ENCODE assay signal across 8 mouse cellular contexts in genomic region chrX:86191614-86192419, GRCm38 (mm10). TPM values are rescaled to one million over a fixed set of nuclear protein-coding genes. Genes with fewer than 3 reads are reported as not detected.
DNase-seq lines count a peak whose midpoint lies in the region; ATAC-seq and TF ChIP-seq lines count a peak whose summit lies in the region.

Nr0b1 (plus strand) TSS chrX:86191764.

- H3K27ac ChIP-seq in heart, embryonic 10.5 days, result no peak within 1 kb of the TSS
- H3K27ac ChIP-seq in ES-Bruce4 (ENCODE audit: insufficient read depth, low read length), result no peak within 1 kb of the TSS
- H3K27ac ChIP-seq in embryonic facial prominence, embryonic 15.5 days (replicated peaks), result no peak within 1 kb of the TSS
- no peak within 1 kb of the TSS for H3K27ac ChIP-seq in limb, embryonic 15.5 days
- no peak within 1 kb of the TSS for H3K27ac ChIP-seq in stomach, postnatal 0 days (replicated peaks)

- H3K27me3 ChIP-seq in heart, embryonic 10.5 days (ENCODE audit: insufficient read depth, poor library complexity, severe bottlenecking), result peaks cover 21% of the 10 kb centered on the region
- no peaks in the 10 kb centered on the region for H3K27me3 ChIP-seq in ES-Bruce4 (ENCODE audit: control insufficient read depth, insufficient read depth, low read length, poor library complexity, severe bottlenecking)
- peaks cover 21% of the 10 kb centered on the region for H3K27me3 ChIP-seq in embryonic facial prominence, embryonic 15.5 days
- peaks cover 24% of the 10 kb centered on the region for H3K27me3 ChIP-seq in limb, embryonic 15.5 days
- no peaks in the 10 kb centered on the region for H3K27me3 ChIP-seq in stomach, postnatal 0 days (ENCODE audit: control insufficient read depth, insufficient read depth, low read length)

- TF ChIP-seq EP300 in ES-Bruce4 (IDR thresholded peaks at IDR 0.05; ENCODE audit: insufficient read depth, low read depth, low read length), result peak; percentile 73
- no peak for TF ChIP-seq EP300 in stomach, postnatal 0 days (optimal IDR thresholded peaks at IDR 0.05)

- no peak for DNase-seq in heart, embryonic 10.5 days (ENCODE audit: low spot score)
- no peak for DNase-seq in heart, postnatal 14 days
- no peak for DNase-seq in stomach, postnatal 0 days (ENCODE audit: low spot score)
- no peak for DNase-seq in spleen, postnatal 10 days (ENCODE audit: low spot score in 2 of 2)
- DNase-seq in gastrocnemius, postnatal 25 days, result no peak

- TF ChIP-seq CTCF in ES-Bruce4 (IDR thresholded peaks at IDR 0.05; ENCODE audit: low read depth, low read length), result no peak
- no peak for TF ChIP-seq CTCF in stomach, postnatal 0 days (IDR thresholded peaks at IDR 0.05; ENCODE audit: low read depth)

- peak within 1 kb of the TSS; percentile 56 for H3K4me3 ChIP-seq in heart, embryonic 10.5 days
- peak within 1 kb of the TSS; percentile 65 for H3K4me3 ChIP-seq in ES-Bruce4 (ENCODE audit: low read depth, low read length)
- H3K4me3 ChIP-seq in embryonic facial prominence, embryonic 15.5 days (replicated peaks), result peak within 1 kb of the TSS; percentile 28
- peak within 1 kb of the TSS; percentile 27 for H3K4me3 ChIP-seq in limb, embryonic 15.5 days
- H3K4me3 ChIP-seq in stomach, postnatal 0 days (ENCODE audit: low read depth, low read length), result no peak within 1 kb of the TSS

- peak within 1 kb of the TSS; percentile 61 for H3K9ac ChIP-seq in ES-Bruce4 (ENCODE audit: low read depth, poor library complexity, severe bottlenecking)
- no peak within 1 kb of the TSS for H3K9ac ChIP-seq in embryonic facial prominence, embryonic 15.5 days
- H3K9ac ChIP-seq in limb, embryonic 15.5 days, result no peak within 1 kb of the TSS
- no peak within 1 kb of the TSS for H3K9ac ChIP-seq in stomach, postnatal 0 days (ENCODE audit: low read length)

- ATAC-seq in embryonic facial prominence, embryonic 15.5 days (ENCODE audit: insufficient number of reproducible peaks, low FRiP score, low TSS enrichment, low read depth), result no peak
- ATAC-seq in limb, embryonic 15.5 days (ENCODE audit: insufficient number of reproducible peaks, low FRiP score, low TSS enrichment, low read depth), result no peak
- no peak for ATAC-seq in stomach, postnatal 0 days (ENCODE audit: low FRiP score, low TSS enrichment)

- no peaks in the 10 kb centered on the region for H3K36me3 ChIP-seq in heart, embryonic 10.5 days
- H3K36me3 ChIP-seq in ES-Bruce4 (ENCODE audit: control insufficient read depth, insufficient read depth, low read length, poor library complexity, severe bottlenecking), result peaks cover 4% of the 10 kb centered on the region; the same call in 1 of the 2 replicates
- no peaks in the 10 kb centered on the region for H3K36me3 ChIP-seq in embryonic facial prominence, embryonic 15.5 days
- no peaks in the 10 kb centered on the region for H3K36me3 ChIP-seq in limb, embryonic 15.5 days
- no peaks in the 10 kb centered on the region for H3K36me3 ChIP-seq in stomach, postnatal 0 days (ENCODE audit: control insufficient read depth, insufficient read depth, low read length)

- TF ChIP-seq POLR2A in ES-Bruce4 (IDR thresholded peaks at IDR 0.05; ENCODE audit: insufficient read depth, low read length), result no peak

- H3K9me3 ChIP-seq in heart, embryonic 10.5 days, result no peaks in the 10 kb centered on the region
- no peaks in the 10 kb centered on the region for H3K9me3 ChIP-seq in ES-Bruce4 (replicated peaks; ENCODE audit: control insufficient read depth, insufficient read depth, low read length, poor library complexity, severe bottlenecking)
- H3K9me3 ChIP-seq in embryonic facial prominence, embryonic 15.5 days (replicated peaks), result no peaks in the 10 kb centered on the region
- H3K9me3 ChIP-seq in limb, embryonic 15.5 days, result no peaks in the 10 kb centered on the region
- H3K9me3 ChIP-seq in stomach, postnatal 0 days (ENCODE audit: control insufficient read depth, low read length), result no peaks in the 10 kb centered on the region

- H3K4me2 ChIP-seq in embryonic facial prominence, embryonic 15.5 days (replicated peaks), result peak within 1 kb of the TSS; percentile 49
- H3K4me2 ChIP-seq in limb, embryonic 15.5 days, result peak within 1 kb of the TSS; percentile 48
- H3K4me2 ChIP-seq in stomach, postnatal 0 days (replicated peaks; ENCODE audit: low read depth), result peak within 1 kb of the TSS; percentile 20; the same call in 1 of the 2 replicates

- 19% methylated on average over 53 of the region's 53 CpGs for WGBS in heart, embryonic 10.5 days
- 19% methylated on average over 53 of the region's 53 CpGs for WGBS in embryonic facial prominence, embryonic 15.5 days
- 20% methylated on average over 48 of the region's 53 CpGs for WGBS in limb, embryonic 15.5 days
- WGBS in stomach, postnatal 0 days, result 15% methylated on average over 47 of the region's 53 CpGs

- peaks cover 3% of the 10 kb centered on the region; the same call in 1 of the 2 replicates for H3K4me1 ChIP-seq in heart, embryonic 10.5 days
- no peaks in the 10 kb centered on the region for H3K4me1 ChIP-seq in ES-Bruce4 (ENCODE audit: control insufficient read depth, insufficient read depth, low read length)
- H3K4me1 ChIP-seq in embryonic facial prominence, embryonic 15.5 days, result no peaks in the 10 kb centered on the region; the same call in 1 of the 2 replicates
- 0 out of 2 replicates have a peak, but pooled peaks cover 9% of the 10 kb centered on the region for H3K4me1 ChIP-seq in limb, embryonic 15.5 days
- H3K4me1 ChIP-seq in stomach, postnatal 0 days (replicated peaks; ENCODE audit: control insufficient read depth, insufficient read depth), result no peaks in the 10 kb centered on the region

- intact Hi-C loops in heart, postnatal 14 days (cut with DNase I), result no loop called here

RNA-seq across cellular contexts. Expression of gene Nr0b1, which starts in this region (rescaled TPM):
- 0.09 TPM in 1 of 2 replicates, not detected in the other for polyA plus RNA-seq in heart, embryonic 10.5 days (2016; fragmentation: Nextera tagmentation; extraction: Ambion mirVana)
- not detected for total RNA-seq in heart, postnatal 14 days (2021)
- 17.0 and 17.4 TPM in 2 replicates for polyA plus RNA-seq in ES-Bruce4 (2011; ENCODE audit: insufficient read depth, insufficient read length, low read depth, missing spikeins)
- polyA plus RNA-seq in embryonic facial prominence, embryonic 15.5 days (2015; fragmentation: Nextera tagmentation; extraction: Ambion mirVana), result 0.20 TPM in 1 of 2 replicates, not detected in the other
- 0.70 and 0.74 TPM in 2 replicates for polyA plus RNA-seq in limb, embryonic 15.5 days (2015; fragmentation: Nextera tagmentation; extraction: Ambion mirVana)
- not detected in 2 replicates for polyA plus RNA-seq in stomach, postnatal 0 days (2015; fragmentation: Nextera tagmentation; extraction: Ambion mirVana)
- not detected for total RNA-seq in gastrocnemius, postnatal 25 days (2021)

Comparison
In these comparisons a context has a peak if more than half of its experiments do, and no peak if none do; other contexts are left out.
1. RNA of gene Nr0b1 (polyA plus RNA-seq): 17.0 to 17.4 TPM in ES-Bruce4; 0.70 to 0.74 TPM in limb, embryonic 15.5 days, 0.20 TPM in embryonic facial prominence, embryonic 15.5 days, 0.09 TPM in heart, embryonic 10.5 days and not detected in stomach, postnatal 0 days; every median in the first group is over 10 times any median in the second.
2. Peak in every context shown above with its lines, with median percentiles within 50 percentile points of each other: H3K4me2 ChIP-seq.